Mouse (Mus musculus) thymus, postnatal 25 days (tissue): ENCODE data around the gene Ptk7.

Experiments
- DNase-seq: peaks from one replicate; pipeline ENCODE4 v3.0.0; 2022

The Ptk7 gene

DNA sequence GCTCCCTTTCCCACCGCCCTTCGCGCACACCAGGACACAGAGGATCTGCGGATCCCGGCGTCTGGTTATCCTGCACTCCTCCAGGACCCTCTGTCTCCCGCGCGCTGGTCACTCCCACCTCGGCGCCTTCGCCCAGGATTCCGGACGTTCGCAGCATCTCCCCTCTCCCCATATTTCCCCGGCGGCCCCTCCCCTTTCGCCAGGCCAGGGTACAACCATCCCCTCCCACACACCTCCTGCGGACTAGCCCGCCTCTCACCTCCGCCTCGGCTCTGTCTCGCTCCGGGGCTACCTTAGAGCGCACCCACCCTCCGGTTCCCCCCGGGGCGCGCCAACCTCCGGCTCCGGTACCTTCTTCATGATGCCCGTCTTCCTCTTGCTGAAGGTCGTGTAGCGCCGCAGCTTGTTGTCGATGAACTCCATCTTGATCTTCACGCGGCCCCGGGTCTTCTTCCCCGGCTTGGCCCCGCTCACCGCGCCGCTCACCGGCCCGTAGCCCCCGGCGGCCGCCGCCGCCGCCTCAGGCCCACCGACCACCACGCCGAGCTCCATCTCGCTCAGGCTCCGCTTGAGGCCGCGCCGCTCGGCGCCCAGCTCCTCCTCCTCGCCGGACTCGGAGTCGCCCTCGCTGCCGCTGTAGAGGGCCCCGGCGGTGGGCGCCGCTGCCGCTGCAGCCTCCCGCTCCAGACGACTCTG lies 74.2 kb downstream of the Ptk7 start:
- DNase-seq = peak; percentile 61

DNA sequence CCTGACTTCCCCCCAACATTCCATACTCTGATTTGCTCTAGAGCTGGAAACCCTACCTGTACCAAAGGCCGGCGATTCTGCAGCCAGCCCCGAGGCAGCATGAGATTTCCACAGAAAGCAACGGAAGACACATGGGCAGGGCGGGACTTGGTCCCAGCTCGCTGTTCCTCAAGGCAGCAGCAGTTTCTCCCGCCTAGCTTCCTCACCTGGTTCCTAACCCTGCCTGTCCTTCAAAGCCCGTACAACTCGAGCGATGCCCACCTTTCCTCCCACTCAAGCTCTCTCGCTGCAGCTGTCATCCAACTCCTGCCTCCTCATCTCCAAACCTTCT lies 74.7 kb downstream of the Ptk7 start:
- peak; percentile 18 for DNase-seq

DNA sequence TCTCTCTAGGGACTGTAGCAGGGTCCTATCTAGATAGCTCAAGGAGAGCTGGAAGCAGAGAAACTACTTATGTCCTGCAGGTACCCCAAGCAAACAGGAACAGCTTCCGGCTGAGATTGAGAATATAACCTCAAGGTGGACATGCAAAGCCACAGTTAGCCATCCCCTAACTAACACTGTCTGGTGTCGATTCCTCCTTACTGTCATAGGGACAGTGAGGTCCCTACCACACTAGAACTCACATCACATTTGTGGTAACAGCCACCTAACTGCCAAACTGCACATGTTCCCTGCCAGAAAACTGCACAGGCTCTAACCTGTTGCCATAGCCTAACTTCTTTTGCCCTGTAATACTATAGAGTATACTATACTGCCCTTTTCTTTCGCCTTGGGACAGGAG lies 75.4 kb downstream of the Ptk7 start:
- DNase-seq = no peak

DNA sequence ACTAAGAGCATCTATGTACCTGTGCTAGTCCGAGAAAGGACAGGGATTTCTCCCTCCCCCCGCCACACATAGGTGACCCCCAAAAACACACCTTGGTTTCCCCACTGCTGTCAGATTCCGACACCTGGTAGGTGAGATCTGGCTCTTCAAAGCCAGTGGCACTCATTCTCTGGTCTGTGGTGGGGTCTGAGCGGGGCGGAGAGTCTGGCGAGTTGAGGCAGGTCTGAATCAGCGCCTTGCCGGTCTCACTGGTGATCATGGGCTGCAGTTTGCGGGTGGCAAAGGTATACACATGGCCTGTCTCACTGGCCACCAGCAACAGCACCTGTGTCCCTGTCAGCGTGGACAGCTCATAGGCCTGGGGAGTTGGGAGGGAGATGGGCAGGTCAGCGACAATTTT lies 75.8 kb downstream of the Ptk7 start:
- DNase-seq = no peak

DNA sequence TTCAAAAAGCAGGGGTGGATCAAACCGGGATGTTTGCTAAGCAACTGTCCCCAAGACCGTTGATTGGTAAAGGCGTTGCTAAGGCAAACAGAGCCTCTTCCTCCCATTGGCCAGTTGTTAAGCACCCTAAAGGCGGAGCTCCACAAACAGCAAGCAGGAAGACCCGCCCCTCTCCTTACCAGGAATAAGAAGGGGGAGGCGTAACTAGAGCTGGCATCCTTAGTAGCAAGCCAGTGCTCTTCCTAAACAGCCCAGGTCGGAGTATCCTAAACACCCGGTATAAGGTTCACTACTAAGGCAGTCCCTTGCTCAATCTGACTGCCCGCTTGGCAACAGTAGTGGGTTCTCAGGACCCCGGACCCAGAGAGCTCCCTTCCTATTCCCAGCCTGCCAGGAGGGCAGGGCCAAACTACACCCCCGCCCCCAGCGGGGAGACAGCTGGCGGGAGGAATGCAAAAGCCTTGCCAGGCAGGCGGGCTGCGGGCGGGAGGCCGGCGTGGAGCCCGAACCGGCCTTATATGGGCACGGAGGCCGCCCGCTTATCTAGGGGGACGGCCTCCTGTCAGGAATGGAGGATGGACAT lies 76.4 kb downstream of the Ptk7 start:
- DNase-seq = peak; percentile 38

DNA sequence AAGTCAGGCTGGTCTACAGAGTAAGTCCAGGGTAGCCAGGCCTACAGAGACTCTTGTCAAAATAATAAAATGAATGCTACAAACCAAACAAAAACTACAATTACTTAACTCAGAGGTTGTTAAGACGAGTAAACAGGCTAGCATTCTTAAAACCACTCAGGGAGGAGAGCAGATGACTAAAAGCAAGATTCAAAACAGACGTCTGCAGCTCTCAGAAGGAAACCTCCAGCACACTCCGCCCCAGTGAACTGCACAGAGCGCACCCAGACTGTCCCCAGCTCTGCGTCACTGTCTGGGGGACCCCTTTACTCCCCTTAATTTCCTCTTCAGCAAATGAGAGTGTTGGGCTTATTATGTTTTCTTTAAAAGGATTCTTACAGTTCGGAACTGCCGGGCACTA lies 77.2 kb downstream of the Ptk7 start:
- no peak for DNase-seq

DNA sequence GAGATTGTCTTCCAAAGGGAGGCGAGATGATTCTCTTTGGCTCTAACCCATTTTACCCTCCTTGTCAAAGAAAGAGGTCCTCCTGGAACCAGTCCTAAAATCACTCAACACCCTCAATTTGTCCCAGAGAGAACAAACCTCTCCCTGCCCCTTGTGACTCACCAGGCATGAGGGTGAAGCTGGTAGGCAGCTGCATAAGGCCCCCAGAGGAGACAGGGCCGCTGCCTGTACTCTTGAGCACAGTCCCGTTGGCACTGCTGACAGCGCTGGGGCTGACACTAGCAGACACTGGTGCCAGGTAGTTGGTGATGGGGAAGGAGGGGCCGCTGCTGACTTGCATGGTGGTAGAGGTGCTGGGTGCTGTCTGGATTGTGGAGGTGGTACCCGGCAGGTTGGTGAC lies 77.9 kb downstream of the Ptk7 start:
- DNase-seq = no peak

DNA sequence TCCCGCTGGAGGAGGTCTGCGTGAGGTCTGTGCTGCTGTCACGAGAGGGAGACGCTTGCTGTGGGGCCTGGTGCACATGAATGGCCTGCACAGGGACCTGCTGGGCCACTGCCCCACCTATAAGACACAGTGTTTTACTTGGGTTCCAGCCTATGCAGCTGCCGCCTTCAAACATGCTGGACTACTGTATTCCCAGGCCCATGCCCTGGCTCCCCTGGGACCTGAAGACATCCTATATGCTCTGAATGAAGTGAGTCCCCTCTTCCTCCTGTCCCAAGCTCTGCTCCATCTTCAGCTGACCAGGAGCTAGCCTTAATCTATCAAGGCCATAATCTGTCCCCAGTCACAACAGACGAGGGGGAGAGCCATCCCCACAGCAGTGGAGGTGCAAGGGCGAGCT lies 78.4 kb downstream of the Ptk7 start:
- DNase-seq = no peak

DNA sequence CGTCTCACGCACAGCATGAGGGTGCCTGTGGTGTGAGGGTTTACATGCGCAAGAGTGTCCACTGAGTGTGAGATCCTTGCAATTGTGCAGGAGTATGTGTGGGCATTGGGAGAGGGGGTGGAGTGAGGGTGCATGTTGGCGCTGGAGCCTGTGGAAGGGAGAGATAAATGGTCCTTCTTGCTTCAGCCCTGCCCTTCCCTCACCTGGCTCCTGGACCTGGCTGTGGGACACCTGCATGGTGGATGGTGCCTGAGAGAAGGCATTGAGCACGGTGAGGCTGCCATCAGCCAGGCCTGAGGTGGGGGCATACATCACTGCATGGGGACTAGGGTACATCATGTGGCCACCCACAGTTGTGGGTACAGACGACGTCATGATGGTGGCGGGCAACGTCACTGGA lies 79.7 kb downstream of the Ptk7 start:
- DNase-seq = no peak

DNA sequence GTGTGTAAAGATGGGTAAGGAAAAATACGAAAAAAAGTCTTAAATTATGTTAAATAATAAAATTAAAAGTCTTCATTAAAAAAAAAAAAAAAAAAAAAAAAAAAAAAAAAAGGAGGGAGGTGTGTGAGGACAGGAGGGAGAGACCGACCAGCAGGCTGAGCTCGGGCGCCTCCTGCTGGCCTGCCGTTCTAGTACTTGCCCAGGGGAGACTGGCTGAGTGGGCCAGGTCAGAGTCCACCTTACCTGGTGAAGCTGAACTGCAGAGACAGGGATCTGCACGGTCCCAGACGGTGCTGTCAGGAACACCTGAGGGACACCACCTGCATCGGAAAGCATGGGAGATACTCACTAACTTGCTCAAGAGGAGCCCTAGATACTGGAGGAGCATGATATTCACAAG lies 80.1 kb downstream of the Ptk7 start:
- DNase-seq = peak; percentile 40

DNA sequence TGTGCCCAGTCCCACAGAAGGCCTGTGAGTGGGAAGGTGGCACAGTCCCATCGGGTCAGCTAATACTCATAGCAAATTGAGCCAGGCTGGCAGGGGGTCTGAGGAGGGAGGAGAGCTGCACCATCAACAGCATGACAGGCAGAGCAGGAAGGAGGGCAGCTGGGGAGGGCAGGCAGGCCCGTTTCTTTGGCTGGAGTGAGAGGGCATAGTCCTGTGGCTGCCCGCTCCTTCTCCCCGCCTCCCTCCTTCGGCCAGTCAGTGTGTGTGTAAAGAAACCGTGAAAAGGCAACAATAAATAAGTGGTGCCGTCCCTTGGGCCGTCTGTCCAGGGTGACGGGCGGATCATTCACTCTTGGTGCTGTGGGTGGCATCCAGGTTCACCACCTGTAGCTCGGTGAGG lies 80.6 kb downstream of the Ptk7 start:
- no peak for DNase-seq

DNA sequence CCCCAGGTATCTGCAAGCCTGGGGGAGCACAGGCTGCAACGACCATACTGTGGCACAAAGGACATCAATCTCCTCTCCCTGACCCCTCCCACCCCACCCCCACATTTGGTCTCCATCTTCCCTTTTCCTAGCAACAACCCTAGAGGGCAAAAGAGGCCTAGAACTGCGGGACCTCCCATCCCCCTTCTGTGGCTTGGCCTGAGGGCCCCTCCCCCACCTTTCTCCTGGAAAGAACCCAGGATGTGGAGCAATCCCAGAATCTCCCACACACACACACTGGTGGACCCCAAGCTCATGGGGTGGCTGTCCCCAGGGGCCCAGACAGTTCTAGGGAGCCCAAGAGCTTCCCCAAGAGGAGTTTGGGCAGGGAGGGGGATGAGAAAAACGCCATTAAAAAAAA lies 81.4 kb downstream of the Ptk7 start:
- no peak for DNase-seq

DNA sequence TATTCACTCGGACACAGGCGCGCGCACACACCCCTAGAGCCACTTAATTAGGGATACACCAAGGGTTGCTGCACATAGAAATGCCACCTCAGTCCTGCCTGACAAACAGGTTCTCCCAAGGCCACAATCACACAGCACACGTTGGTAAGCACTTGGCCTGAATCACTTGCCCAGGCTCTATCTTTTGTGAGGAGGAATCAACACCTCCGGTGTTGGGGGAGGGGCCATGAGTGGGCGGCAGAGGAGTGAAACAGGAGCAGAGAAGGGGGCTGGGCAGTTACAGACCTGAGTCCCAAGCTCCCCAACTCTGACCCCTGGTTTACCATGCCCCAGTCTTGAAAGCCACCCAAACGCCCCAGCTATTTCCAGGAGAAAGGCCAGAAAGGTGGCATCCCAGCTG lies 82.3 kb downstream of the Ptk7 start:
- no peak for DNase-seq

DNA sequence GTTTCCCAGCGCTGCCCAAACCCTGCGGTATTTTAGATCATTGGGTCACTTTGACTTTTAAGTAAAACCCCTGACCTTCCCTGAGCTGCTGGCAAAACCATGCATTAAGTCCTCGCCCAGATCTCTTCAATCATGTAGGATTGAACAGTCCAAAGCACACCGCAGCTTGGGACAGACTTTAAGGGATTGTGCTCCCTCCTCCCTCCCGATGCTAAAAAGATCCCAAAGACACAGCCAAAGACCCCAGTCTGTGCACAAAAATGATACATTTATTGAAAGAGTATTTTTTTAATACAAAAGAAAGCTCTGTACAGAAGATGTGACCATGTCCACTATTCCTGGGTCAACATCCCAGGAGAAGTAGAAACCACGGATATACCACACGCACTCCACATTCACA lies 82.7 kb downstream of the Ptk7 start:
- DNase-seq = no peak

DNA sequence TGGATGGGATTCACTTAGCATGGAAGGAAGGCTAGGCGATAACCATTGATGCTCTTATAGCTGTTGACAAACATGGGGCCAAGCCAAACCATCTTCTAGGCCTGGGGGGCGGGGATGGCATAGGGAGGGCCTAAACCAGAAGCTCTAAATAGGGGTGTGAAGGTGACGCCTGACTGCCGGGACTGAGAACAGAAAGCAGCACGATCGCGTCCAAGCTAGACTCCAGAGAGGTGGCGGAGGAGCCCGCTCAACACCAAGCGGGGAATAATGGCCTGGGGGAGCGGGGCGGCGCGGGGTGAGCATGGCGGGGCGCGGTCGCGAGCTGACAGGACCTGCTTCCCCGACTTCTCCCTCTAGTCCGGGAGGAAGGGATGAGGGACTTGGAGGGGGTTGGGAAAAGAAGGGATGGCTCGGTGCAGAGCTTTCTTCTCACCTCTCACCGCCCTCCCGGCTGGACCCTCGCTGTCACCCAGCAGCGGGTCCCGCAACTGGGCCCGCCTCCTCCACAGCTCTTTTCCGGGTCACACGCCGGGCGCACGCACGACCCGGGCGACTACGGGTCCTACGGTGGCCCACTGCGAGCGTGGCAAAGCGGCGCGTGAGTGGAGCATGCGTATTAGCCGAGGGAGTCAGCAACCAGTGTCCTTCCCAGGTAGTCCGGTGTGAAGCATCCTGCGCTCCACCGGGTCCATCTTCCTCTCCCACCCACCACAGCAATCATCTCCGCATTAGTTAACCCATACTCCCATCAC lies 83.3 kb downstream of the Ptk7 start, which contains the start of gene Cul9:
Cul9 (minus strand) TSS at position 576 of the 752 bp plus-strand sequence.
- peak; percentile 36 for DNase-seq

DNA sequence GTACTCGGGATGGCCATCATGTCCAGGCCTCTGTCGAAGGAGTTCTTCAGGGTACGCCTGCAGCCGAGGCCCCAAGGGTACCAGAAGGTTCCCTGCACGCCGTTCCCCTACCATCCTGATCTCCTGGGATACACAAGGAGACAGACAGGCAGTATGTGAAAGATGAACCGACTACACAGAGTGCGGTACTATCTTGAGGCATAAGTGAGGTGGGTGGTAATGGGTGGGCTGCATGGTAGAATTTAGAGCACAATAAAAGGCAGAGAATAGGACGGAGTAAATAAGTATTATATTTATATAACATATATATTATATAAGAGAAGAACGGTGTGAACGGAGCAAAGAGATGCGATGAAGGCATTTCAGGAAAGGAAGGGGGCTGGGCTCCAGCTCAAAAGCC lies 85.6 kb downstream of the Ptk7 start:
- DNase-seq = no peak

DNA sequence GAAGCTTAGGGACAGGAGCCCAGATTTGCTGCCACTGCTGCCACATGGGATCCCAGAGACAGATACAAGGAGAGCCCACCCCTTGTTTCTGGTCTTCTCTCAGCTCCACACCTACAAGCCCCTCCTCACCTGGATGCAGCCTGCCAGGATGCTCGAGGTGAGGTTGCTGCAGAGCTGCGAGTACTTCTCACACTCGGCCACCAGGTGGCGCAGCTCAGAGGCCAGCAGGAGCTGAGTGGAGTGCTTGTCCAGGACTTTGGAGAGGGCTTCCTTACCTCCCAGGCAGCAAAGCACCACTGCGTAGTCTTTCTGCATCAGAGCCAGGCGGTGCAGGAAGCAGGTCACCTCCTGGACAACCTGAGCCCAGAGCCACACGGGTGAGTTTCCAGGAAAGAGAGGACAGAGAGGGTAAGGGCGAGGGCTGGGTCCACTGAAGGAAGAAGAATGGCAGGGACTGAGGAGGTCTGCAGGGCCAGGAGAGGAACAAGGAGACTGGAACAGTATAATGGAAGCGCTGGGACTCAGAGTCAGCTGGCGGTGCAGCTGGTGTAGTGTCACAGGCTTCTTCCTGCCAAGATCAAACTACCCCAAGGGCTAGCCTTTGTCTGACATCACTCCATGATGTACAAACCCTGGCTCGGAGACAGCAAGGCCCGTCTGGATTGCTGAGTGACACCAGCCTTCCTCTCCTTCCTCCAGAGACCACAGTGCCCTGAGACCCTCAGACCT lies 103.6 kb downstream of the Ptk7 start:
- peak; percentile 73 for DNase-seq

DNA sequence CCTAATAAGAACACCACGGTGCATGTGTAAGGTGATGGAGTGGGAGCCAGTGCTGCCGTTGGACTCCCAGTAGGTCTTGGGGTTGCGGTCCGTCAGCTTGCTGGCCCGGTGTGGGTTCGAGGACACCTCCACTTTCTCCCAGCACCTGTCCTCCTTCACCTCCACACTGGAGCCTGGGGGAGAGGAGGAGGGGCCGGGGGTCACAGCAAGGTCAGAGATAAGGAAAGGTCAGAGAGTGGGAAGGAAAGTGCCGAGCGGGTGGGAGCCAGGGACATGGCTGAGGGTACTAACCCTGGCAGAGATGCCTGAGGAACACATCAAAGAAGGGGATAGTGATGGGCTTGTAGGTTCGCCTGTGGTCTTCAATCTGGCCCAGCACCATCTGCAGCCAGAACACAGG lies 104.2 kb downstream of the Ptk7 start:
- DNase-seq = no peak

DNA sequence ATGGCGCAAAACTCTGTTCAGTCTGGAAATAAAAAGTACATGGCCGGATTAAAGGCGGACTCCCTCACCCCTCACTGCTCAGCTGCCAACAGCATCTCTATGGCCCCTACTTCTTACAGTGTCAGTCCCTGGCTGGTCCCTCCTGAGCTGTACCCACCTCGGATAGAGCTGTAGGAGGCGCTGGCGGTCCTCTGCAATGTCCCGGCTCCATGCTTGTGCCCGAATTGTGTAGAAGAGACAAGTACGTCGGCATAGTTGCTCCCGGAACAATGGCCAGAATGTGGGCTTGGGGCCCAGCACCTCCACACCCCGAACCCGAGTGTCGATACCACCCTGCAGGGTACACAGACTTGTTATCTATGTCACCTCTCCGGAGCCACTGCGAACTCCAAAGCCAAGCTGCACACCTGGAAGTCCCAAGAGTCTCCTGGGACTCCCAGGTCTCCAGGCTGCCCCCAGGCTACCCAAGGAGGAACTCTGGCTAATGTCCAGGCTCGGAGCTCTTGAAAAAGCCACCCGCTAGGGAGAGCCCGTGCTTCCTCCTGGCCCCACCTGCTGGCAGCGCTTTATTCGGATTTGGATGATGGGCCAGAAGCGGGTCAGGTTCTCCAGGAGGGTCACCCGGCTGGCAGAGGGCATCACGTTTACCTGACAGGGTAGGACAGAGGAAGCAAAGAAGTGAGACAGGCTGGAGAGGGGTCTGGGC lies 107.2 kb downstream of the Ptk7 start:
- DNase-seq = no peak

DNA sequence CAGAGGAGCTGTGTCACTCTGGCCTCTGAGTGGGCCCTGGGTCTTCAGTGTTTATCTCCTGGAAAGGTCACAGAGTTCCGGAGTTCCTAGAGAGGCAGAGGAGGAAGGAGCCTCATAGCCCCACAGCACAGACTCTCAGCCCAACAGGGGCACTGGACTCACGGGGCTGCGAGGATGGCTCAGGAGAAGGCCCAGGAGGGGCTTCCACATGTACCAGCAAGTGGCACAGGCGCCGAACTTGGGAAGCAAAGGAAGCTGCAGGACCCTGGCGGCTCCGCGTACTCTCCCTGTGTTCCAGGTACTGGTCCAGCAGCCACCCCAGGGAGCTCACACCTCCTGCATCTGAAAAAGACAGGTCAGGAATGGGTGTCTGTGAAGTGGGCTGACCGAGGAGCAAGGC lies 108.1 kb downstream of the Ptk7 start:
- DNase-seq = no peak

DNA sequence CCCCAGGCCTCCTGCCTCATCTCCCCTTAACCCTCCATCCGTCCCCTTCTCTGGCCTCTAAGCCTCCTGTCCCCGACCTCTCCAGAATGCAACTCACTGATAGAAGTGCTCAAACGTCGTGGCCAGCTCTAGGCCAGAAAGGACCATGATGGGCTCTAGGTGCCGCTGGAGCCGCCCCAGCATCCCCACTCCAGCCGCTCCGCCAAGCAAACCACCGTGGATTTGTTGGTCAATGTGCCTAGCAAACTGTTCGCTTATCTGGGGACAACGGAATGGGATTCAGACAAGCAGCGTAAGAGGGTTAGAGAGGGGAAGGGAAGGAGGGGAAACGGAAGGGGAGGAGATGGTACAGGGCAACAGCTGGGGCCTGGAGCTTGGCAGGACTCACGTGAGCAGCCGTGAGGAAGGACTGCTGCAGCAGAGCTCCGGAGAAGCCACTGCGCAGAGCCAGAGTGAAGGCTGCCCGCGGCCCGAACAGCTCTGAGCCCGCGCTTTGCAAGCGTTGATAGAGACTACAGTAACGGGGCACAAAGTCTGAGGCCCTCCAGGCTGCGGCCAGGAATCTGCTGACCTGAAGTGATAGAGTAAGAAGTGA lies 108.8 kb downstream of the Ptk7 start:
- DNase-seq = no peak

DNA sequence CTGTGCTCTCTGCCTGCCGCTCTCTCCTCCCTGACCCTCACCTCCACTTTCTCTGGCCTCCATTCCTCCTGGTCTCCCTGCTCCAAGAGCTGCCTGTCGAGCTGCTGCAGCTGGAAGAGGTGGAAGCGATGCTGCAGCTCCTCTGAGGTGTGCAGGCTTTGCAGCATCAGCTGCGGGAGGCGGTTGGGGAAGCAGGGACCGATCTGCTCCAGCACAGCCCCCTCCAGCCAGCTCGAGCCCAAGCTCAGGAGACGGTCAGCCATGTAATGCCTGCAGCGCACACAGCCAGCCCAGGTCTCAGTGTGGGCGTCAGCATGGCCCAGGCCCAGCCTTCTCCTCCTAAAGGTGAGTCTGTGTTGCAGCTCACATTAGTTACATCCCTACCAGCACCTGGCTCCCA lies 109.3 kb downstream of the Ptk7 start:
- no peak for DNase-seq
